Mouse (Mus musculus) stomach, postnatal 0 days (tissue): ENCODE results near the gene Hspbap1. TPM values are rescaled to one million over a fixed set of nuclear protein-coding genes. Genes with fewer than 3 reads are reported as not detected.

Experiments used
- ATAC-seq: fragments of 200-750 bp; cut with Nextera tagmentation; 2 replicates; pipeline ENCODE4 v1.8.0; 2017; ENCODE audit not compliant: low FRiP score, low TSS enrichment
- DNase-seq: peaks from one replicate; pipeline ENCODE4 v3.0.0-alpha.2; 2016; ENCODE audit warnings: low spot score
- H3K27ac ChIP-seq: fragments of 300-500 bp; sonication (generic); replicated peaks from 2 replicates; pipeline ENCODE4 v1.5.1; 2014; ENCODE audit warnings: mild to moderate bottlenecking, control low read depth
- H3K27me3 ChIP-seq: fragments of 300-500 bp; sonication (generic); 2 replicates; pipeline ENCODE4 v1.6.1; 2014; ENCODE audit warnings: low read length; ENCODE audit not compliant: control insufficient read depth, insufficient read depth
- H3K36me3 ChIP-seq: fragments of 300-500 bp; sonication (generic); 2 replicates; pipeline ENCODE4 v1.6.1; 2014; ENCODE audit warnings: low read length, mixed read lengths; ENCODE audit not compliant: control insufficient read depth, insufficient read depth
- H3K4me1 ChIP-seq: fragments of 300-500 bp; sonication (generic); replicated peaks from 2 replicates; pipeline ENCODE4 v1.6.1; 2014; ENCODE audit warnings: antibody characterized with exemption; ENCODE audit not compliant: control insufficient read depth, insufficient read depth
- H3K4me2 ChIP-seq: fragments of 300-500 bp; sonication (generic); replicated peaks from 2 replicates; pipeline ENCODE4 v1.6.1; 2014; ENCODE audit warnings: low read depth, mild to moderate bottlenecking, control low read depth, moderate library complexity
- H3K4me3 ChIP-seq: fragments of 300-500 bp; sonication (generic); 2 replicates; pipeline ENCODE4 v1.5.1; 2014; ENCODE audit warnings: low read depth, low read length, control low read depth
- H3K9ac ChIP-seq: fragments of 300-500 bp; sonication (generic); 2 replicates; pipeline ENCODE4 v1.6.1; 2014; ENCODE audit warnings: mild to moderate bottlenecking, low read length, control low read depth, mixed read lengths
- H3K9me3 ChIP-seq: fragments of 300-500 bp; sonication (generic); 2 replicates; pipeline ENCODE4 v1.6.1; 2016; ENCODE audit warnings: low read length; ENCODE audit not compliant: control insufficient read depth
- CTCF ChIP-seq: IDR thresholded peaks from 2 replicates; pipeline ENCODE4 v1.5.1; 2016; ENCODE audit warnings: antibody characterized with exemption, low read depth, mild to moderate bottlenecking, moderate library complexity
- EP300 ChIP-seq: optimal IDR thresholded peaks from 2 replicates; pipeline ENCODE3; 2016; ENCODE audit warnings: antibody characterized with exemption
- WGBS: fragments of 180-500 bp; shearing (Covaris S2); extraction: QIAGEN DNeasy Blood & Tissue Kit; methylation state at CpG from one replicate; pipeline ENCODE4 v1.1.7; 2014; 5-methylcytosine and 5-hydroxymethylcytosine counted together
- polyA plus RNA-seq: library from polyadenylated mRNA; unstranded; fragments of >200 nt; fragmentation: Nextera tagmentation; extraction: Ambion mirVana; gene quantifications from 2 replicates; pipeline ENCODE4 v1.2.1, GENCODE M21; 2015

Gene Hspbap1
- polyA plus RNA-seq, 1 experiment from 2014 or later = 7.1 TPM

GRCm38 (mm10) chr16:35776737-35777136, 6.6 kb downstream of the Hspbap1 start:
- WGBS = 84% methylated on average over 7 of the region's 7 CpGs
- Histone ChIP-seq H3K27ac (no peak overlapping the region), H3K4me1 (no peaks in the 10 kb centered on the region), H3K4me2 (no peak overlapping the region), H3K9me3 (no peaks in the 10 kb centered on the region), H3K36me3 (no peaks in the 10 kb centered on the region), H3K4me3 (no peak overlapping the region), H3K27me3 (no peaks in the 10 kb centered on the region), H3K9ac (no peak overlapping the region)
- TF ChIP-seq EP300 = no peak
- no peak for TF ChIP-seq CTCF
- no peak for ATAC-seq
- no peak for DNase-seq

GRCm38 (mm10) chr16:35777768-35778167, 7.6 kb downstream of the Hspbap1 start:
- TF ChIP-seq CTCF (no peak), EP300 (no peak)
- no peak overlapping the region for H3K27ac ChIP-seq
- no peaks in the 10 kb centered on the region for H3K27me3 ChIP-seq
- H3K4me3 ChIP-seq = no peak overlapping the region
- 93% methylated on average over 4 of the region's 4 CpGs for WGBS
- H3K4me2 ChIP-seq = no peak overlapping the region
- no peak for DNase-seq
- no peak for ATAC-seq
- H3K9me3 ChIP-seq = no peaks in the 10 kb centered on the region
- H3K36me3 ChIP-seq = no peaks in the 10 kb centered on the region
- no peak overlapping the region for H3K9ac ChIP-seq
- H3K4me1 ChIP-seq = no peaks in the 10 kb centered on the region

- no peak for TF ChIP-seq CTCF
- no peak for TF ChIP-seq EP300
- no peak for DNase-seq
- WGBS = 69% methylated on average over 7 of the region's 7 CpGs
- Histone ChIP-seq H3K27ac (no peak overlapping the region), H3K4me3 (no peak overlapping the region), H3K4me1 (no peaks in the 10 kb centered on the region), H3K36me3 (no peaks in the 10 kb centered on the region), H3K9me3 (no peaks in the 10 kb centered on the region), H3K9ac (no peak overlapping the region), H3K4me2 (no peak overlapping the region), H3K27me3 (no peaks in the 10 kb centered on the region)
- ATAC-seq = no peak
Observed at GRCm38 (mm10) chr16:35779681-35780080, 9.5 kb downstream of the Hspbap1 start.

GRCm38 (mm10) chr16:35781096-35781495, 10.9 kb downstream of the Hspbap1 start:
- Histone ChIP-seq H3K4me1 (no peaks in the 10 kb centered on the region), H3K4me3 (no peak overlapping the region), H3K4me2 (no peak overlapping the region), H3K9me3 (no peaks in the 10 kb centered on the region), H3K27ac (no peak overlapping the region), H3K36me3 (no peaks in the 10 kb centered on the region), H3K9ac (no peak overlapping the region), H3K27me3 (no peaks in the 10 kb centered on the region)
- no peak for TF ChIP-seq EP300
- TF ChIP-seq CTCF = no peak
- ATAC-seq = no peak
- no peak for DNase-seq
- 88% methylated on average over 9 of the region's 9 CpGs for WGBS

- DNase-seq = no peak
- Histone ChIP-seq H3K4me1 (no peaks in the 10 kb centered on the region), H3K27me3 (no peaks in the 10 kb centered on the region), H3K27ac (no peak overlapping the region), H3K9ac (no peak overlapping the region), H3K9me3 (no peaks in the 10 kb centered on the region), H3K4me2 (no peak overlapping the region), H3K36me3 (no peaks in the 10 kb centered on the region), H3K4me3 (no peak overlapping the region)
- TF ChIP-seq CTCF = no peak
- no peak for TF ChIP-seq EP300
- ATAC-seq = no peak
- WGBS = 82% methylated on average over 5 of the region's 5 CpGs
Observed at GRCm38 (mm10) chr16:35781651-35782050, 11.5 kb downstream of the Hspbap1 start.

- H3K27ac ChIP-seq = no peak overlapping the region
- 0 out of 2 replicates have a peak, but pooled peaks cover 2% of the 10 kb centered on the region for H3K36me3 ChIP-seq
- WGBS = 81% methylated on average over 13 of the region's 13 CpGs
- H3K9ac ChIP-seq = no peak overlapping the region
- H3K9me3 ChIP-seq = no peaks in the 10 kb centered on the region
- H3K4me1 ChIP-seq = no peaks in the 10 kb centered on the region
- H3K4me3 ChIP-seq = no peak overlapping the region
- no peak overlapping the region for H3K4me2 ChIP-seq
- H3K27me3 ChIP-seq = no peaks in the 10 kb centered on the region
- TF ChIP-seq EP300 (no peak), CTCF (no peak)
- no peak for ATAC-seq
- no peak for DNase-seq
Observed at GRCm38 (mm10) chr16:35782451-35783206, 12.5 kb downstream of the Hspbap1 start.
